Mouse (Mus musculus) embryonic fibroblast, embryonic 13.5 days (primary cell): ENCODE results near the gene Mcee. TPM values are rescaled to one million over a fixed set of nuclear protein-coding genes. Genes with fewer than 3 reads are reported as not detected.

Source experiments
- H3K27ac ChIP-seq: 2 replicates; pipeline ENCODE4 v1.5.1; 2012; ENCODE audit warnings: low read length, control low read depth, inconsistent platforms; ENCODE audit not compliant: insufficient read depth
- H3K4me1 ChIP-seq: 2 replicates; pipeline ENCODE4 v1.6.1; 2011; ENCODE audit warnings: low read length; ENCODE audit not compliant: control insufficient read depth, insufficient read depth
- H3K4me3 ChIP-seq: 2 replicates; pipeline ENCODE4 v1.5.1; 2011; ENCODE audit warnings: mild to moderate bottlenecking, control low read depth, low read length; ENCODE audit not compliant: insufficient read depth
- CTCF ChIP-seq: IDR thresholded peaks from 2 replicates; pipeline ENCODE4 v1.5.1; 2011; ENCODE audit warnings: mild to moderate bottlenecking, control low read depth, low read length, moderate library complexity, borderline replicate concordance; ENCODE audit not compliant: insufficient read depth
- POLR2A ChIP-seq: IDR thresholded peaks from 2 replicates; pipeline ENCODE4 v1.6.1; 2011; ENCODE audit warnings: low read depth, mild to moderate bottlenecking, control low read depth, low read length, moderate library complexity
- polyA plus RNA-seq: library from polyadenylated mRNA; stranded (reverse); fragments of >200 nt; gene quantifications from 2 replicates; pipeline ENCODE4 v1.2.4, GENCODE M21; 2011; ENCODE audit warnings: low read depth; ENCODE audit not compliant: missing spikeins, insufficient read length

Gene Mcee
- polyA plus RNA-seq = 15.9 and 20.0 TPM in 2 replicates

- TF ChIP-seq POLR2A (peak; percentile 97), CTCF (no peak)
- Histone ChIP-seq H3K4me3 (peak within 1 kb of the TSS; percentile 82), H3K4me1 (no peaks in the 10 kb centered on the region; the same call in 1 of the 2 replicates), H3K27ac (peak within 1 kb of the TSS; percentile 11; the same call in 1 of the 2 replicates)
Observed at GRCm38 (mm10) chr7:64392122-64392818, at the start of gene Mcee, which contains the start of gene Mphosph10. Gene Mcee (plus strand): TSS chr7:64392607. Gene Mphosph10 (minus strand): TSS chr7:64392268.

GRCm38 (mm10) chr7:64347813-64348212, 44.6 kb upstream of the Mcee start:
- H3K4me3 ChIP-seq = no peak overlapping the region
- TF ChIP-seq CTCF = no peak
- no peak for TF ChIP-seq POLR2A
- no peaks in the 10 kb centered on the region for H3K4me1 ChIP-seq
- H3K27ac ChIP-seq = no peak overlapping the region

- H3K4me1 ChIP-seq = no peaks in the 10 kb centered on the region
- no peak overlapping the region for H3K27ac ChIP-seq
- TF ChIP-seq POLR2A = no peak
- no peak for TF ChIP-seq CTCF
- no peak overlapping the region for H3K4me3 ChIP-seq
Observed at GRCm38 (mm10) chr7:64349147-64349861, 43.1 kb upstream of the Mcee start.

GRCm38 (mm10) chr7:64351087-64351486, 41.3 kb upstream of the Mcee start:
- H3K4me1 ChIP-seq = no peaks in the 10 kb centered on the region
- TF ChIP-seq CTCF (no peak), POLR2A (no peak)
- H3K27ac ChIP-seq = no peak overlapping the region
- no peak overlapping the region for H3K4me3 ChIP-seq

- Histone ChIP-seq H3K27ac (no peak overlapping the region), H3K4me1 (no peaks in the 10 kb centered on the region), H3K4me3 (no peak overlapping the region)
- TF ChIP-seq CTCF (no peak), POLR2A (no peak)
Observed at GRCm38 (mm10) chr7:64354206-64354605, 38.2 kb upstream of the Mcee start.

GRCm38 (mm10) chr7:64356661-64357060, 35.7 kb upstream of the Mcee start:
- Histone ChIP-seq H3K27ac (no peak overlapping the region), H3K4me1 (no peaks in the 10 kb centered on the region), H3K4me3 (no peak overlapping the region)
- TF ChIP-seq POLR2A (no peak), CTCF (no peak)

GRCm38 (mm10) chr7:64357405-64357804, 35.0 kb upstream of the Mcee start:
- Histone ChIP-seq H3K27ac (no peak overlapping the region), H3K4me3 (no peak overlapping the region), H3K4me1 (no peaks in the 10 kb centered on the region)
- TF ChIP-seq POLR2A (no peak), CTCF (no peak)

- H3K27ac ChIP-seq = no peak overlapping the region
- no peak overlapping the region for H3K4me3 ChIP-seq
- TF ChIP-seq POLR2A = no peak
- TF ChIP-seq CTCF = no peak
- H3K4me1 ChIP-seq = no peaks in the 10 kb centered on the region
Observed at GRCm38 (mm10) chr7:64358666-64359065, 33.7 kb upstream of the Mcee start.

GRCm38 (mm10) chr7:64359943-64360585, 32.3 kb upstream of the Mcee start:
- TF ChIP-seq POLR2A (no peak), CTCF (no peak)
- Histone ChIP-seq H3K4me1 (no peaks in the 10 kb centered on the region), H3K27ac (no peak overlapping the region), H3K4me3 (no peak overlapping the region)

GRCm38 (mm10) chr7:64360586-64360945, 31.8 kb upstream of the Mcee start:
- no peaks in the 10 kb centered on the region for H3K4me1 ChIP-seq
- no peak overlapping the region for H3K4me3 ChIP-seq
- TF ChIP-seq CTCF (no peak), POLR2A (no peak)
- H3K27ac ChIP-seq = no peak overlapping the region
